Mouse (Mus musculus) layer of hippocampus, adult 6 months (tissue): ENCODE measurements around the gene Gm17622. TPM values are rescaled to one million over a fixed set of nuclear protein-coding genes. Genes with fewer than 3 reads are reported as not detected.

Source experiments
- long read RNA-seq, 2 experiments: library from polyadenylated mRNA; unstranded; transcript quantifications; one replicate each; pipeline ENCODE4 v2.0.0; 2019 to 2020
- polyA plus RNA-seq: library from polyadenylated mRNA; unstranded; fragments of <200 nt; fragmentation: Nextera tagmentation; gene quantifications from 2 replicates; pipeline ENCODE4 v1.2.3, GENCODE M21; 2021

Gm17622 gene
- not detected in 2 replicates for polyA plus RNA-seq
- long read RNA-seq, experiment 1 = 0 reads
- long read RNA-seq, experiment 2 = 0 reads

GRCm38 (mm10) chr13:96490433-96490832 lies at the start of gene Gm17622:
Gene Gm17622, plus strand, starts transcription at chr13:96490733.

GRCm38 (mm10) chr13:96470957-96471356 lies 19.6 kb upstream of the Gm17622 start, which contains the start of gene Ankdd1b:
Gene Ankdd1b, minus strand, starts transcription at chr13:96471198.

Other genes starting within 250 kb of the Gm17622 start
- 14.7 and 16.3 TPM in 2 replicates for gene Poc5, start 102.4 kb upstream of the Gm17622 start, polyA plus RNA-seq
- gene Ankdd1b, start 19.5 kb upstream of the Gm17622 start, polyA plus RNA-seq = 0.13 and 0.28 TPM in 2 replicates
- gene Polk, start 51.8 kb downstream of the Gm17622 start, polyA plus RNA-seq = 3.6 and 4.1 TPM in 2 replicates
- gene Col4a3bp, start 51.9 kb downstream of the Gm17622 start, polyA plus RNA-seq = 11.2 and 12.1 TPM in 2 replicates
- gene Hmgcr, start 180.2 kb downstream of the Gm17622 start, polyA plus RNA-seq = 36.2 and 57.7 TPM in 2 replicates